Mouse (Mus musculus) cortical plate, adult 2 months (tissue): ENCODE measurements at regions not wholly inside any gene's neighbourhood (a gene's known extent, or its start where the extent isn't known, plus 50 kb on each side); places are given as distances from the start of the nearest gene placed in this dataset.
"Not testable (repeated sequence)": the region's sequence is repeated elsewhere in the genome, so short reads cannot be mapped to it uniquely, and the experiment has no call there.

ENCODE experiments used
- H3K27ac ChIP-seq: fragments of 200-500 bp; 2 replicates; pipeline ENCODE4 v1.5.1; 2012; ENCODE audit warnings: low read length, control low read depth, inconsistent platforms; ENCODE audit not compliant: insufficient read depth
- H3K4me1 ChIP-seq: fragments of 200-500 bp; 2 replicates; pipeline ENCODE4 v1.6.1; 2011; ENCODE audit warnings: low read length; ENCODE audit not compliant: control insufficient read depth, insufficient read depth
- H3K4me3 ChIP-seq: fragments of 200-500 bp; 2 replicates; pipeline ENCODE4 v1.5.1; 2011; ENCODE audit warnings: mild to moderate bottlenecking, low read length, control low read depth; ENCODE audit not compliant: insufficient read depth
- CTCF ChIP-seq: fragments of 200-500 bp; IDR thresholded peaks from 2 replicates; pipeline ENCODE4 v1.5.1; 2011; ENCODE audit warnings: mild to moderate bottlenecking, control low read depth, low read length; ENCODE audit not compliant: insufficient read depth; ENCODE audit errors: extremely low read depth
- POLR2A ChIP-seq: fragments of 200-500 bp; IDR thresholded peaks from 2 replicates; pipeline ENCODE4 v1.6.1; 2011; ENCODE audit warnings: mild to moderate bottlenecking, low read length, control low read depth; ENCODE audit not compliant: insufficient read depth; ENCODE audit errors: extremely low read depth

DNA sequence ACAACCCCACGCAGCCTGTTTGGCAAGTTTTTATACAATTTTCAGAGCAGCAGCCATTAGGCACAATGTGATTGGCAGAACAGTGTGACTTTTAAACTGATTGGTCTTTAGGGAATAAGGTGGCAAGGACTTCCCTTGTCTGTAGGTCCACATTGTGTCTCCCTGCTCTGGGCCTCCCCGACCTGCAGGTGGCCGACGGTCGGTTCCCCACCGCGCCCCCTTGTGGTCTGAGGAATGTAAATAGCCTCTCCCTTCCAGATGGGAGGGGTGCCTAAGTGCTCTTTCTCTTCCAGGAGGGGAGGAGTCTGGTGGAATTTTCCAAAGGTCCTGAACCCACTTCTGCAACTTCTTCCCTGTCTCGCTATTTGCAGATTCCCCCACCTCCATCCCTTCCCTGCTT is 52.5 kb upstream of the Prr5 start:
- peak; percentile 58 for TF ChIP-seq CTCF
- H3K27ac ChIP-seq, H3K4me1 ChIP-seq, H3K4me3 ChIP-seq: not testable (repeated sequence)

DNA sequence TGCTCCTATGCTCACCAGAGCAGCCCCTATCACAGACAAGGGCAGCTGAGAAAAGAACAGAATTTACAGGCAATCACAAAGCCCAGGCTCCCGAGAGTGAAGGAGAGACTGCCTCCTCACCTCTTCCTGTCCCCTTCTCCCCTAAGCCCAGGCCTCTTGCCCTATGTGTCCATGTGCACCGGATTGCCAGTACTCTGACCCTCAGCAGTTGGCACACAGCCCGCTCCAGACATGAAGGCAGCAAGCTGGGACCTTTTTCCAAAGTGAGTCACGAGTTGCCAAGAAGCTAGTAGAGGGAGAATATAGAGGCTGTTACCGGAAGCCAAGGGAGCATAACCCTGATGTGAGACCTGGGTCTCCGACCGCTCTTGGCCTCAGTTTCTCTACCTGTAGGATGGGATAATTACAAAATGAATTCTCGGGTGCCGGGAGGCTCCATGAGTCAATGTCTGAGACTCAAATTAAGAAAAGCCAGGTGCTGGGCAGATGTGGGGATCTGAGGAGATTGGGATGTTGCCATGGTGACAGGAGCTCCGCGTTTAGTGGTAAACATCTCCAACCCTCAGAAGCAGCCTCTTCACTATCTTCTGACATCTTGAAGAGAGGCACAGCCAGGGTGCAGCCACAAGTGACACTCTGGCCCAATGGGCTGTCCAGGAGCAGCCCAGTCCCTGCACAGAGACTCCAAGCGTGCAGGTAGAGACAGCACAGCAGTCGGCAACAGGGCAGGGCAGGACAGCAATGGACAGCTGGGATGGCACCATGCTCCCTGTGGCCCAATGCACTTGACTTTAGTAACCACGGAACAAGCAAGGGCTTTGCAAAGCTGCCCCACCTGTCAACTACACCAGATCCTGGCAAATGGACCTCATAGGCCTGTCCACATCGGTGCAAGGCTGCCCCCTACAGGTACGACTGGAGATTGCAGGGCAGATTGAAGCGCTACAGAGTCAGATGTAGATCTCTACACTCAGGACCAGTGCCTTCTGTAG is 55.6 kb upstream of the Prr5 start:
- TF ChIP-seq POLR2A (no peak), CTCF (peak; percentile 100)
- Histone ChIP-seq H3K4me3 (no peak overlapping the region), H3K27ac (no peak overlapping the region), H3K4me1 (0 out of 2 replicates have a peak, but pooled peaks cover 2% of the 10 kb centered on the region)

DNA sequence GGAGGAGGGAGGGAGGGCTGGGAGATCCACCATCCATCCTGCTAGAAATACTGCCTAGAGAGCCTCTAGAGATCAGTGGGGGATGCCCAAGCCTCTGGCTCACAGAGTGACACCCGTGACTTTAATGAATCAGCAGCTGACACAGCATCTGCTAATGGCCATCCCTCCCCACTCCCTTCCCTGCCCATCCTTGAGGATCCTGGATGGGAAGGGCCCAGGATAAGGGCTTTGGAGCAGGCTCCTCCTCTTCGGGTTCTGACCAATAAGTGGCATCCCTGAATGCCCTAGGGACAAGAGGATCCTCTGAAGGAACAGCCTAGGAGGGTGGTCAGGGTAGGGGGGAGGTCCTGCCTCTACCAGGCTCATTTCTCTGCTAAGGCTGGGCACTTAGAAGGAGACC is 55.3 kb upstream of the Rtl6 start:
- no peak for TF ChIP-seq CTCF
- TF ChIP-seq POLR2A, result no peak
- Histone ChIP-seq H3K4me1 (0 out of 2 replicates have a peak, but pooled peaks cover 2% of the 10 kb centered on the region), H3K27ac (no peak overlapping the region), H3K4me3 (no peak overlapping the region)

DNA sequence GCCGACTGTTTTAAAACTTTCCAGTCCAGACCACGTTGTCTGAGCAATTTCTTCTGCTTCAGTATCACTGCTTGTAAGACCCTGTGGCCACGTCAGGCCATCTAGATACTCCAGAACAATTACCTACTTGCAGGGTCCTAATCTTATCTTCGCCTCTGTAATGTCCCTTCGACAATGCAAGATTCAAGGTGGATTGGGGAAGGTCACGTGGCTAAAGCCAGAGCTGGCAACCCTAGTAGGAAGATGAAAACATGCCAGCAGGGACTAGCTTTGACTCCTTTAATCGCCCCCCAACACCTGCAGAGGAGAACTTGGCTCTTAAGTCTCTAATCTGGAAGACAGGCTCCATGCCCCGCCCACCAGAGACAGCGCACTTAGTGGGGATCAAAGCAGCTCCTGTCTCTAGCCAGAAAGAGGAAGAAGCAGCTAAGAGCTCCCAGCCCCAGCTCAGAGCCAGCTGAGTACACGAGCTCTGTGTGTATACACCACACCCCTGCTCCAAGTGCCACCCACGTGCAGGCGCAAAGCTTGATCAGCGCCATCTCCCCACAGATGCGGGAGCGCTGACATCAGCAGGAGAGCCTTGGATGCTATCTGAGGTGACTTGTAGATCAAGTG is 52.3 kb upstream of the Rtl6 start:
- Histone ChIP-seq H3K4me1 (0 out of 2 replicates have a peak, but pooled peaks cover 2% of the 10 kb centered on the region), H3K4me3 (no peak overlapping the region), H3K27ac (no peak overlapping the region)
- TF ChIP-seq CTCF (no peak), POLR2A (no peak)

DNA sequence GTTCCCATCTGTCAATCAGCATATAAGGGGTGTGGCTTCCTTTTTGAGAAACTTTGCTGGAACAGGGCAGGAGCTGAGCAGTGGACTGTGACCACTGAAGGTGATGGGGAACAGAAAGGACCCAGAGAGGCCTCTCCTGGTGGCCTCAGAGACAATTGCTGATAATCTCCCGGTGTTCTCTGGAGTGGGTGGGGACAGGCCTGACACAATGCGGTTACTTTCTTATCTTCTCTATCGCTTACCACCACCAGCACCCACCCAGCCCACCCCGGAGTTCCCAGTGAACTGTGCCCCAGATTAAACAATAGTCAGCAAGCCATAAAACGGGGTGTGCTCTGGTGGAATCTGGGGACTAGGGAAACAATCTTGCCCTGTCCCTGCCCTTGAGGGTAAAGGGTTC is 51.4 kb upstream of the Rtl6 start:
- no peak for TF ChIP-seq CTCF
- TF ChIP-seq POLR2A, result no peak
- Histone ChIP-seq H3K4me3 (no peak overlapping the region), H3K4me1 (0 out of 2 replicates have a peak, but pooled peaks cover 2% of the 10 kb centered on the region), H3K27ac (no peak overlapping the region)
